Mouse (Mus musculus): Measurements from ENCODE around the gene Hnrnpa0. TPM values are rescaled to one million over a fixed set of nuclear protein-coding genes. Genes with fewer than 3 reads are reported as not detected.
"Not testable (repeated sequence)": the region's sequence is repeated elsewhere in the genome, so short reads cannot be mapped to it uniquely, and the experiment has no call there.

Gene Hnrnpa0
- 68.3 and 78.2 TPM in 2 replicates for total RNA-seq (2015)
- 44.4 and 46.5 TPM in 2 replicates for total RNA-seq (2017)

DNA sequence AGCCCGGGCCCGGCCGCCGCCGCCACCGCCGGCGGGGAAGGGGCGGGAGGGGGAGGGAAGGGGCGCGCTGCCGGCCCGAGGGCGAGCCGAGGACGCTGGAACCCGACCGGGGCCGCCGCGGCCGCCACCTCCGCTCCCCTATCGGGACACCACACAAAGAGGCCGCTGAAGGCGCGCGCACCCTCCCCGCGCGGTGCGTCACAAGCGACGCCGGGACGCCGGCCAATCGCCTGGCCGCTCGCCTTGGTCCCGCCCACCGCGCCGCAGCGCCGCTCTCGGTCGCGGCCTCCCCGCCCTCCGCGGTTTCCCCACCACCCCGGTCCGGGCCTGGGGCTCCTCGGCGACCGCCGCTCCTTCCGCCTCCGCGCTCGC lies at the start of gene Hnrnpa0:
Hnrnpa0 (minus strand) TSS at position 161 of the 372 bp plus-strand sequence.
- ATAC-seq (ENCODE audit: poor library complexity, severe bottlenecking), result peak; percentile 81

DNA sequence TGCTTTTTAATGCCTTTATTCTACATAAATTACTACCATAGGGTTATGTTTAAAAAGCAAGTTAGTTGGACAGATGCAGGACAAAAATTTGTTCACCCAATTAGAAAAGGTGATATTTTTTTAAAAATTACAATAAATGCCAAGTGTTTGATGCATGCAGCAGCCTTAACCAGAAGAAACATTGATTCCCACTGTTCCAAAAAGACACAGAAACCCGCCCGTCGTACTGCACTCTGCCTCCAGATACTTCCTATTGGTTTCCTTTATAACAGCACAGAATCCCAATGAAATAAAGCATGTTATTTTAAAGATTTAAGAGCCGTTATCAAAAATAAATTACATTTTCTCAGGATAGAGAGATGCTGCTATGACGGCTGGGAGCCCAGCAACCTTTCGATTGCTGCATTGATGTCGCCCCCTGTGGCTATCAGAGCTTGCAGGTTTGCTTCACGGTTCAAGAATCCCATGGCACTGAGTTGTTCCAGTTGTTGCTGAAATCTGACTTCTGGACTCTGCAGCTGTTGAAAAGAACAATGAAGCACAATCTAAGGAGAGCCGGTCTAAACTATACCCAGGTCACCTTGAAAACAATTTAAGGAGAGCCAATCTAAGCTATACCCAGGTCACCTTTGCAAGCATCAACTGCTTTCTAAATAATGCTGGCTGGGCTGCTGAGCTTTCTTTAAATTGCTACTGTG lies 49.3 kb upstream of the Hnrnpa0 start:
- ATAC-seq (ENCODE audit: poor library complexity, severe bottlenecking), result no peak

DNA sequence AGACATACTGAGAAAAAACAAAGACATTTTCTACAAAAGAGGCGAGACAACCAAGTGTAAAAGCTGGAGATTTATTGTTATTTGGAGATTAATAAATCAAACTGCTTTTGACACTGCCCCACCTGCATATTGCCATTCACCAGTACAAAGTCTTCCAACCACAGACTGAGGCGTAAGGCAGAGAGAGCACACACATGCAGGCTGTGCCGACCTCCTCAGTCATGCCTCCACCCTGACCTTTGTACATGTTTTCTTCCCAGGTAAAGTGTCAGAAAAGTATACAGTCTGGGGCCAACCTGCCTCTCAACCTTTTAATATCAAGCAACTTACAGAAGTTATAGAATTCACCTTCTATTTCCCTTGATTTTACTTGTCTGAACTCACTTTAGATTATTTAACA lies 47.7 kb upstream of the Hnrnpa0 start:
- ATAC-seq (ENCODE audit: poor library complexity, severe bottlenecking), result no peak

DNA sequence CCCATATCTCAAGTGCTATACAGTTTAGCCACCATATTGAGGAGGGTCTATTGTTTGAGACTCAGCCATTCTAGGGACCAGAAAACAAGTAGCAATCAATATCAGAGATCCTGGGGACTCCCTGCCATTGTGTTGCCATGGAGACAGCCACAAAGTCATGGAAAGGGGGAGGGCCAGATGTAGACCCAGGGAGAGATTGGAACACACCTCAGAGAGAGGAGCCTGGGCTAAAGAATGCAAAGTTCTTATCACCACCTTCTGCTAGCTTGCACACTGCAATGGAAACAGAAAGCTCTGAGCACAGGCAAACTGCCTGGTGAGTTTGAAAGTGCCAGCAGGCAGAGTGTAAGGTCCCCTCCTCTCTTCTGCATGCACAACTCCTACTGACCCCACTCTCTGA lies 39.8 kb upstream of the Hnrnpa0 start:
- no peak for ATAC-seq (ENCODE audit: poor library complexity, severe bottlenecking)

DNA sequence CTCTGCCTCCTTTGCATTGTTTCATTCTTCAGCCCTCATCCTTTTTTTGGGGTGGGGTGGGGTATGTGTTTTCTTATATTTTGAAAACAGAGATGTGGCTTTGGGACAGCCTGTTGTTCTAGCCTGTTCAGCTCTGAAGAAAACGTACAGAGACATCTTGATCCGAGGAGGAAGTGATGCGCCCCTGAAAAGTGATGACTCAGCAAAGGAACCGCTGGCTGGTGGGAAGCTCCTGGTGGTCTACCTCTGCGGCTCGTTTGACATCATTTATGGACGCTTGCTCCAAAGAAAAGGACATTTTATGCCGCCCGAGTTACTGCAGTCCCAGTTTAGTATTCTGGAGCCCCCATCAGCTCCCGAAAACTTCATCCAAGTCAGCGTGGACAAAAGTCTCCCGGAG lies 35.0 kb upstream of the Hnrnpa0 start:
- no peak for ATAC-seq (ENCODE audit: poor library complexity, severe bottlenecking)

DNA sequence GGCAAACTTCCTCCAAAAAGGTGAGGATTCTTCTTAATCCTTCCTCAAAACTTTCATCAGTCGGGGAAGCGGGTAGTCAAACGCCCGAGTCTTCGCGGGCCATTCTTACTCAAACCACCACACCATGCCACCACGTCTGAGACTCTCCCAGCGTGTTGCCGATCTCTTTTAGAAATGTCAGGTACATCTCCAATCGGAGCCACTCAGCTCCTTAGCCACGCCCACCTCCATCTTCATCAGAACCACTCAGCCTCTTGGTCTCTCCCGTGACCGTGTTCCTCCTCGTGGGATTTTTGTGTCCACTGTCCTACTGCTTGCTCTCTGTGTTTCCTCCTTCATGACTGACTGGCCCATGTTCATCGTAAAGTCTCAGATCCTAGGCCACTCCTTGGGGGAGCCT lies 32.4 kb upstream of the Hnrnpa0 start:
- ATAC-seq (ENCODE audit: poor library complexity, severe bottlenecking), result no peak

DNA sequence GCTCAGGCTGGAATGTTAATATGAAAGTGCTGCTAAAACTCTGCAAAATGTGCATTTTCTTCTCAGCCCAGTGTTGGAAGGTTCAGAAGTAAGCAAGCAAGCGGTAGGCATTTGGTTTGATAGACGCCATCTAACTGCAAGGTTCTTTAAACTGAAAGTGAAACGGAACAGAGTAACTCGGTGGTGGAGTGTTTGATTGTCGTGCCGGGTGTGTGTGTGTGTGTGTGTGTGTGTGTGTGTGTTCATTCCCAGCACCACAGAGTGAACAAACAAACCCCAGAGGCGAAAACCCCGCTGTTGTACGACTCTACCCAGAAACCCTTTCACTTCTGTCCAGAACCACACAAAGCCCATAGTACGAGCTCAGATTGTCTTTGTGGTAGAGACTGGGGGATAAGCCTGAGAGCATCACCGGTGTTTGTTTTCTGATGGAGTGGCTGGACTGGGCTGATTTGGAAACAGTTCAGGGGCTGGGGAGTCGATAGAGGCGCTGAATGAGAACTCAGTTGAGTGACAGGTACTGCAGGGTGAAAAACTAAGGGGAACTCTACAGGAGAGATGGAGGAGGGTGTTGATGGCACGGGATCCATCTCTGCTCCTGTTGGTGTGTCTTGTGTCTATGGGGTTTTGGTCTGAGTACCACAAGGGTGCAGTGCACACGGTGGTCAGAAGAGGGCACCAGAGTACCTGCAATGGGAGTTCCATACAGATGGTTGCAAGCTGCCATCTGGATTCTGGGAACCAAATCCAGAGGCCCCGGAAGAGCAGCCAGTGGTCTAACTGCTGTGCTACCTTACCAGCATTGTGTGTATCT lies 29.9 kb upstream of the Hnrnpa0 start:
- peak; percentile 83 for ATAC-seq (ENCODE audit: poor library complexity, severe bottlenecking)

DNA sequence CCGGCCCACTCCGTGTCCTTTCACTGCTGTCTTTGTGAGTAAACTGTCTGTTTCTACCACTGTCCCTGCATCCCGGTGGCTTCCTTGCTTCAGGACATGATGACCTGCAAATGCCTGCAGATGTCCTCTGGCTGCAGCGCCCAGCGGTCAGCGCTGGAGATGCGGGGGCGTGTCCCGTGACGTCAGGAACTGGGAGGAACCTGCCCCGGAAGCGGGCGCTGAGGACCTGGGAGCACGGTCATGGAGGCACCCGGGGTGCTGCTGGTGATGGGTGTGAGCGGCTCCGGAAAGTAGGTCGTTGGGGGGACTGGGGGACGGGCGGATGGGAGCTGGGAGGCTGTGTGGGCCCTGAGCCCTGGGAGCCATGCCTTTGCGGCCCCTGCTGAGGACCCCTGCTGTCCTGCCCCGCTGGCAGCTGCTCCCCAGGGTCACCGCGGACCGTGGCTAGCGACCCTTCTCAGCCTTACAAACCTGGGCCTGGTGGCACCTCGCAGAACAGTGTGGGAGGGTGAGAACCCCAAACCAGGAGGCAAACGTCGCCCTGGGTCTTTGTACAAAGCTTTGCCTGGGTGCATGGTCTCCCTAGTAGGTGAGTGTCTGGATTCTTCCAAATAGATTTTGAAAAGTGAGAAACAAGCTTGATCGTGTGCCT lies 29.2 kb upstream of the Hnrnpa0 start, which contains the start of gene Idnk:
Idnk (plus strand) TSS at position 203 of the 652 bp plus-strand sequence.
- ATAC-seq (ENCODE audit: poor library complexity, severe bottlenecking), result peak; percentile 88

DNA sequence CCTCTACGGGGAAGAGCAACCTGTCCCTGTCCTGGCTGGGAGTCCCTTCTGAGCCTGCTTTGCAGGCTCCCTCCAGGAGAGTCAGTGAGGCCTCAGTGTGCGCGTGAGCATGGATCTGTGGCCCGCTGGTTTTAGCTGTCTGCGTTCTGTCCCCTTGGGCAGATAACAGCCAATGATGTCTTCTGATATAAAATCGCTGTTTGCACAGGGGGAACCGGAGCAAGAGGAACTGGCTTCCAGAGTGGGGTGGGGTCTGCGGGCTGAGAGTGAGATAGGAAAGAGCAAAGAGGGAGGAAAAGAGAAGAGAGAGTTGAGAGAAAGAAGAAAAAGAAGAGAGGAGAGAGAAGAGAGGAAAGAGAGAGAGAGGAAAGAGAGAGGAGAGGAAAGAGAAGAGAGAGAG lies 28.7 kb upstream of the Hnrnpa0 start:
- no peak for ATAC-seq (ENCODE audit: poor library complexity, severe bottlenecking)

DNA sequence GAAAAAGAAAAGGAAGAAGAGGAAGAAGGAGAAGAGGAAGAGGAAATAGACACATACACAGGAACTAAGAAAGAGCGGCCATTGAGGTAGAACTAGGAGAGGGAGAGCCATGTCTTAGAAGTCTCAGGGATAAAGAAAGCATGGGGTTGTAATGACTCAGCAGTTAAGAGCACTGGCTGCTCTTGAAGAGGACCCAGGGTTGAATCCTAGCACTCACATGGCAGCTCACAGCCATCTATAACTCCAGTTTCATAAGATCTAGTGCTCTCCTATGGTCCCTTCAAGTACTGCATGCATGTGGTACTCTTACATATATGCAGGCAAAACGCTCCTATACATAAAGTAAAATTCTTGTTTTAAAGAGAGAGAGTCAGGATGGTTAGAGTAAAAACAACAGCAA lies 27.7 kb upstream of the Hnrnpa0 start:
- no peak for ATAC-seq (ENCODE audit: poor library complexity, severe bottlenecking)

DNA sequence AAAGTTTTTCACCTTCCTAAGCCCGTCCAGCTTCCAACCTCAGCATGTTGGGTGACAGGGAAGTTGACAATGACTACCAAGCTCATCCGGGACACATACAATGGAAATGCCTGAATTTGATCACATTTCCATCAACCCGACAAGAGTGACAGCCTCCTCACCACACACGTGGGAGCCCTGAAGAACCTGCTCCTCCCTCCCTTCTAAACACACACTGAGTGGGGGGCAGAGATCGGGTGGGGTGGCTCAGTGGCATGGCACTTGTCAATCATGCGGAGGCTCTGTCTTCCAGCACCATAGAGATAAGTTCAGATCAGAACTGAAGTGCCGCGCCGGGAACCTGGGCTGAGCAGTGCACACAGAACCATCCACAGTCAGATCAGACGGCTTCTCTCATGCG lies 22.1 kb upstream of the Hnrnpa0 start:
- no peak for ATAC-seq (ENCODE audit: poor library complexity, severe bottlenecking)

DNA sequence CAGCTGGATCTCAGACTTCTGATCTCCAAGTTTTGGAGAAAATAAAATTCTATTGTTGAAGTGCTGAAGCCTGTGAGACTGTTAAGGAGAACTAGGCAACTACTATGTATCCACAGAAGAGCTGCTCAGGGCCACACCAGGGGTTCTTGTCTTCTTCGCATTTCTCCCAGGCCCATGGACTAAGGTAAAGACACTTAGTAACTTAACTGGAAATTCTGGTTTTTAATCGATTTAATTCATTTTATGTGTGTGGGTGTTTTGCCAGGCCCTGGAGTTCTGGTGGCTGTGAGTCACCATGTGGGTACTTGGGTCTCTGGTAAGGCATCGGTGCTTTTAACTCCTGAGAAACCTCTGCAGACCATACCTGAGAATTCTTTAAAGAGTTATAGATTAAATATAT lies 21.3 kb upstream of the Hnrnpa0 start:
- no peak for ATAC-seq (ENCODE audit: poor library complexity, severe bottlenecking)

DNA sequence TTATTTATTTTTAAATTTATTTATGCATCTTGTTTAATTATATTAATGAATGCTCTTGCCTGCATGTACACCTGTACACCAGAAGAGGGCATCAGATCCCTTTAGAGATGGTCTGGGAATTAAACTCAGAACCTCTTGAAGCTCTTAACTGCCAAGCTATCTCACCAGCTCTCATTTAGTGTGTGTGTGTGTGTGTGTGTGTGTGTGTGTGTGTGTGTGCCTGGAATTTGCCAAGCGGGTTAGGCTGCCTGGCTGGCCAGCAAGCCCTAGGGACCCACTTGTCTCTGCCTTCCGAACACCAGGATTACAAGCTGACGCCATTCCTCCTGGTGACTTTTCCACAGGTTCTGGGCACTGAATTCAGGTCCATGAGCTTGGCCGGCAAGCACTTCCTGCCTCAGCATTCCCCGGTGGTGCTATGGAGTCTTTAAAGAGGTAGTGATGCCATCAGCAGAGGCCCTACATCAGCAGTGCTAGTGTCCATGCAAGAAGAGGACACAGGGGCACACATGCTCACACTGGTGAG lies 20.7 kb upstream of the Hnrnpa0 start:
- ATAC-seq (ENCODE audit: poor library complexity, severe bottlenecking), result peak; percentile 52; the same call in 1 of the 2 replicates

DNA sequence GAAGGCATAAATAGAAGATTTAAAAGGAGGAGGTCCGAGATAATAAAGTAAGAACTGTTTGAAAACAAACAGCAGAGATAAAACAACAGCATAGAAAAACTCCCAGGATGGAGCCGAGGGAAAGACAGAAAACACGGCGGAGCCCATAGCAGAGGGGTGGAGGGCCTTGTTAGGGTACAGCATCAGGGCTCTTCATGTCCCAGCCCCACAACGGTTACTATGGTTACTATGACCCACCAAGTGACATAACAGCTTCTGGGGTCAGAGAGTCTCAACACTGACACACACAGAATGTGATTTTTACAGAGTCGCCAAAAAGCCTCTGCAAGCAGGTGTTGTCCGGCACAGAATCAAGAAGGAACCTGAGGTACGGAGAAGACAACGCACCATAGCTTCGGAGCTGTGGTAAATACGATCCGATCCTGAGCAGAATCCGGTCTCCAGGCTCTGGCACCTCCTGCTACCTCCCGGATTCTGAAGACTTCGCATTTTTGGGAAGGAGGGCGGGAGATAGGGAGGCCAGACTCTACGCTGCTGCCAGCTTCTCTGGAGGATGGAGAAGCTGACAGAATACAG lies 20.0 kb upstream of the Hnrnpa0 start:
- ATAC-seq (ENCODE audit: poor library complexity, severe bottlenecking), result peak; percentile 80

DNA sequence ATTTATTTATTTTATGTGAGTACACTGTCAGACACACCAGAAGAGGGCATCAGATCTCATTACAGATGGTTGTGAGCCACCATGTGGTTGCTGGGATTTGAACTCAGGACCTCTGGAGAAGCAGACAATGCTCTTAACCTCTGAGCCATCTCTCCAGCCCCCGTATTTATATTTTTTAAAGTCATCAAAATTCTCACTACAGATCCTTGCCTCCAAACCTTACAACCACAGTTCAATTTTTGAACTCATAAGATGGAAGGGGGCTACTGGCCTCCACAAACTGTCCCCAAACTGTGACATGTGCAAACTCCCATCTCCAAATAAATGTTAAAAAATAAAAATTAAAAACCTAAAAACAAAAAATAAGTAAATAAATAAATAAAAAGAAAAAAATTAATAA lies 19.4 kb upstream of the Hnrnpa0 start:
- no peak for ATAC-seq (ENCODE audit: poor library complexity, severe bottlenecking)

DNA sequence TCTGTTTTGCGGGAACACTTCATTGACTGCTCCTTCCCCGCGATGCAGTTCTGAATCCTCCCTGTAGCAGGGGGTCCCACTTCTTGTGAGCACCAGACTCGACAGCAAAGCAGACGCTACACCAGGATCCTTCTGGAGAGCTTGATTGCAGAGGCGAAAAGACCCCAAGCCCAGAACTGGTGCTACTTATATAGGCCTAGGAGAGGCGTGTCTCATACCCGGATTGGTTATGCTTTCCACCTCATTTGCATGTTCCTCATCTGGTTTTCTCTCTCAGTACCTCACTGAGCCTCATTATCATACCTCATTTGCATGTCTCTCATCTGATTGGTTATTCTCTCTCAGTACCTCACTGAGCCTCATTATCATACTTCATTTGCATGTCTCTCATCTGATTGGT lies 18.2 kb upstream of the Hnrnpa0 start:
- not testable (repeated sequence) for ATAC-seq (ENCODE audit: poor library complexity, severe bottlenecking)

DNA sequence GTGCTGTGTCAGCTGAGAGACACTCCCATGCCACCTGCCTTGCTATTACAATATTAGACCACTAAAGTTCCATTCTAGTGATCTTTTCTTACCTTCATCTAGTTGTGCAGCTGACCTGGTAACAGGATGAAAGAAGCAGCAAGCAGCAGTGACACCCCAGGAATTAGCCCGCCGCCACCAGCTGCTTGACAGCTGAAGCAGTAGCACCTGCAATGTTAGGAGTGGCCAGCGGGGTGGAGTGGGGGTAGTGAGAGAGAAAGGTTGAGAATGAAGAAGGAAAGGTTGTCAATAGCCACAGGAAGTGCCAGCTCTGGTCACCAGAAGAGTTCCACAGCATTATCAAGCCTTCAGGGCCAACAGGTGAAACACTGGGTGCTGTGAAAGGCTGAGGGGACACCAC lies 3.3 kb upstream of the Hnrnpa0 start:
- ATAC-seq (ENCODE audit: poor library complexity, severe bottlenecking), result no peak

DNA sequence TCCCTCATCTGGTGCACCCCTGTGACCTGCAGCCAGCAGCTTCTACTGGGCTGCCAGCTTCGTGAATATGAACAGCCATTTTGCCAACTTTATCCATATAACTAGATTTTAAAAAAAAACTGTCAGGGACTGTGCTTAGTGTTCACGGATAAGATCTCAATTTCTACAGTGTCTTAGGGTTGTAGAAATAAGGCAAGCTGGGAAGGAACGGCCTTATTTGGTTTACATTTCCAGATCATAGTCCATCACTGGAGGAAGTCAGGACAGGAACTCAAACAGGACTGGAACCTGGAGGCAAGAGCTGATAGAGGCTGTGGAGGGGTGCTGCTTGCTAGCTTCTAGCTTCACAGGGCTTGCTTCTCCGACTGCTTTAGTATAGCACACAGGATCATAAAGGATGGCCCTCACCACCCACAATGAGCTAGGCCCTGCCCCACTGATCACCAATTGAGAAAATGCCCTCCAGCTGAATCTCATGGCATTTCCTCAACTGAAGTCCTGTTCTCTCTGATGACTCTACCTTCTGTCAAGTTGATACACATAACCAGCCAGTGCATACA lies 1.4 kb upstream of the Hnrnpa0 start:
- no peak for ATAC-seq (ENCODE audit: poor library complexity, severe bottlenecking)

DNA sequence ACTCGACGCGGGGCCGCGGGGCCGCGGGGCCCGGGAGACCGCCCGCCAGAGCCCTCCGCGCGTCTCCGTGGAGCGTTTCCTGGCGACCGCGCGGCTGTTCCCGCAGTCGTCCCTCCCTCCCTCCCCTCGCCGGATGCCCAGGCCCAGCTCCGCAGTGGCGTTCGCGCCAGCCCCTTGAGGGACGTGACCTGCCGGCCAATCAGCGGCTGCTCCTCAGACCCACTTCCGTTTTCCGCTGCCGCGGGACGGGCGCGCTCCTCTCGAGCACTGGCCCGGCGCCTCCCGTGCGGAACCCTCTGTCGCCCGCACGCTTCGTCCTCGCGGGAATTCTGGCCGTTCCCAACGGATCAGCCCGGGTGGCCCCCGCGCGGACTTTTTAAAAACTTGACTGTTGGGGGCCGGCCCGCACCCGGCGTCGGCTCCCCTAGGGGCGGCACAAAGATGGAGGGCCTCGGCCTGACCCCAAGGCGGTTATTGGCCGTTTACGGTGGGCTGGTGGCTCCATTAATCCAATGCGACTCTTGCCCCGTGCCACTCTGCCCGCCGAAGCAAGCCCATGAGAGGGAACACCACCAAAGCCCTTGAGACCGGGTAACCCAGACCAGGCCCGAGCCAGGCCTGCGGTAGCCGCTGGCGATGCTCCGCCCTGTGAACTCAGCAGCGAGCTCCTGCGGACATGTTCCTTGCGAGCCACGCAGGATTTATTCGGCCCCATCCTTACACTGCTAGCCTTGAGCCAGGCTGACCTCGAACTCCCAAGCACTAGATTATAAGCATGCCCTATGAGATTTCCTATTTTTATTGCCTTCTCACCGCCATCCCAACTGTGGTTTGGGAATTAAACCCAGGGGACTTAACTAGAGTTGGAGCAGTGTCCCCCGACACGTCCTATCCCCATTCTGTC lies 664 bp upstream of the Hnrnpa0 start:
- peak; percentile 85 for ATAC-seq (ENCODE audit: poor library complexity, severe bottlenecking)
